Mouse (Mus musculus): ENCODE data around the gene Tlx2.

Gene Tlx2

DNA sequence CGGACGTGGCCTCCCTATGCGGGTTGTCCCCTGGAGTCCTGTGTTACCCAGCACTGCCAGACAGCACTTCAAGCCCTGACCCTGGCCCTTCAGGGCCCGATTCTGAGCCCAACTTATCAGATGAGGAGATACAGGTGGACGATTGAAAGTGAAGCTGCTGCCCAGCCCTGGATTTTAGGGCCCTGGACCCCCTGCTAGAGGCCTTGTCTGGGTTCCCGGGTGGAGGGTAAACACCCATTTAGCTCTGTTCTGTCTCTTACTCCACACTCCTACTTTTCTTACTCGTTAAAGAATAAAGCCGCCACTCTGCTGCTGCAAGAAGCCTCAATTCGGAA is 17.8 kb upstream of the Tlx2 start:
- DNase-seq (ENCODE audit: low spot score), result no peak

GRCm38 (mm10) chr6:83087205-83087925 is 17.3 kb upstream of the Tlx2 start:
- DNase-seq (ENCODE audit: low spot score), result no peak

GRCm38 (mm10) chr6:83086121-83087035 is 16.3 kb upstream of the Tlx2 start, which contains the start of gene Lbx2:
TSS of gene Lbx2 (plus strand) at chr6:83086367.
- no peak for DNase-seq (ENCODE audit: low spot score)

GRCm38 (mm10) chr6:83084477-83084876 is 14.4 kb upstream of the Tlx2 start:
- no peak for DNase-seq (ENCODE audit: low spot score)

DNA sequence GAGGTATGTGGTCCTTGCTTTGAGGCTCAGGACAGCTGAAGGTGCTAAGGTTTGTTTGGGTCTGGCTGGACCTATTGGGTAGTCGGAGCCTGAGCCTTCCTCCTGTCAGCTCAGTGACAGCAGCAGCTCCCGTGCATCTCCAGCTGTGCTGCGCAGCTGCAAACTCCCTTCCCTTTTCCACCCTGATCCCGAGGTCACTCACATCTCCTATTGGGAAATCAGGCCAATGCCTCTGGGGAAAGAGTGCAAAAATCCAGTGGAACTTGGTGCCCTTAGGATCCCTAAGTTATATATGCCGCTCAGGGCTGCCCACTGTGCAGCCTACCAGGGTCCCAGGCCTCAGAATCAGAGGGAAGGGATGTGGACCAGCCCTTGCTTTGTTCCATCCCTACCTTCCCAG is 13.4 kb upstream of the Tlx2 start:
- no peak for DNase-seq (ENCODE audit: low spot score)

- no peak for DNase-seq (ENCODE audit: low spot score)
Measured at GRCm38 (mm10) chr6:83080210-83080609, 10.1 kb upstream of the Tlx2 start.

GRCm38 (mm10) chr6:83078324-83078858 is 8.3 kb upstream of the Tlx2 start:
- peak; percentile 96 for DNase-seq (ENCODE audit: low spot score)

DNA sequence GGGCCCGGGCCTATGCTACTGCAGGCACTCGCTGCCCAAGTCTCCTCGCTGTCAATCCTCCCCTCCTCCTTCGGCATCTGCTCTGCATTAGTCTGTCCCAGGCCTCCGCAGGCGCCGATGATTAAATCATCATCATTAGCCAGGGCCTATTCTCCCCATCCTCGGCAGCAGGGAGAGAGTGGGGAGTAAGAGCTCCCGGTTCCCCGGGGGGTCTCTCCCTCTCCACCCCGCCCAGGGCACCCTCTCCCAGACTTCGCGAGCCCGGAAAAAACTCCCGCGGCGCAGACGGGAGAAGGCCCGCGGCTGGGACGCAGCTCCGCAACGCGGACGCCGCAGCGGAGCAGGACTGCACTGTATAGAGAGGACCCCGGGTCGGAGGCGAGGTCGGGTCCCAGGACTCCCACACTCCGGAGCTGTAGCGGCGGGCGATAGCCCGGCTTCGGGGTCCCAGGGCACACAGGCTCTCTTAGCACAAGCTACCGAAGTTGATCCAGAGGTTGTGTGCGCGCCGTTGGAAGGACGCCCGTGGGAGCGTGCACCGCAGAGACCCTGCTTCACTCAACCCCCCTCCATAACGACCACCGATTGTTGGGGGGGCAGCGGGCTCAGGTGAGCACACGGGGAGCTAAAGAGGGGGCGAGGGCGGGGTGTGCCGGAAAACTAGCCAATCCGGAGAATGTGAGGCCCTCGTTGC is 7.7 kb upstream of the Tlx2 start, which contains the start of gene Pcgf1:
Gene Pcgf1, plus strand, starts transcription at position 240 of the 694 bp plus-strand sequence.
- no peak for DNase-seq (ENCODE audit: low spot score)

DNA sequence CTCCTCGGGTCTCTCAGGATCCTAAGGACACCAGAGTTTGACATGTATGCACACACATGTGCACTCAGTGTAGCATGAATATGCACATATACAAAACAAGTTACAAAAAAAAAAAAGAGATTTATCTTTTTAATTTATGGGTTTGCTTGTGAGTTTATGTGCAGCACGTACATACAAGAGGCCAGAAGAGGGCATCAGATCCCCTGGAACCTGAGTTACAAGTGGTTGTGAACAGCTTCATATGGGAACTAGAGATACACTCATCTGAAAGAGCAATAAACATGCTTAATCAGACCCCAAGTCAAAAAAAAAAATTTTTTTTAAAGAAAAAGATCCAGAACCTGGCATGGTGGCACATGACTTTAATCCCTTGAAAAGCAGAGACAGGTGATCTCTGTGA is 4.9 kb upstream of the Tlx2 start:
- no peak for DNase-seq (ENCODE audit: low spot score)

GRCm38 (mm10) chr6:83071220-83071619 is 1.1 kb upstream of the Tlx2 start:
- DNase-seq (ENCODE audit: low spot score), result no peak

DNA sequence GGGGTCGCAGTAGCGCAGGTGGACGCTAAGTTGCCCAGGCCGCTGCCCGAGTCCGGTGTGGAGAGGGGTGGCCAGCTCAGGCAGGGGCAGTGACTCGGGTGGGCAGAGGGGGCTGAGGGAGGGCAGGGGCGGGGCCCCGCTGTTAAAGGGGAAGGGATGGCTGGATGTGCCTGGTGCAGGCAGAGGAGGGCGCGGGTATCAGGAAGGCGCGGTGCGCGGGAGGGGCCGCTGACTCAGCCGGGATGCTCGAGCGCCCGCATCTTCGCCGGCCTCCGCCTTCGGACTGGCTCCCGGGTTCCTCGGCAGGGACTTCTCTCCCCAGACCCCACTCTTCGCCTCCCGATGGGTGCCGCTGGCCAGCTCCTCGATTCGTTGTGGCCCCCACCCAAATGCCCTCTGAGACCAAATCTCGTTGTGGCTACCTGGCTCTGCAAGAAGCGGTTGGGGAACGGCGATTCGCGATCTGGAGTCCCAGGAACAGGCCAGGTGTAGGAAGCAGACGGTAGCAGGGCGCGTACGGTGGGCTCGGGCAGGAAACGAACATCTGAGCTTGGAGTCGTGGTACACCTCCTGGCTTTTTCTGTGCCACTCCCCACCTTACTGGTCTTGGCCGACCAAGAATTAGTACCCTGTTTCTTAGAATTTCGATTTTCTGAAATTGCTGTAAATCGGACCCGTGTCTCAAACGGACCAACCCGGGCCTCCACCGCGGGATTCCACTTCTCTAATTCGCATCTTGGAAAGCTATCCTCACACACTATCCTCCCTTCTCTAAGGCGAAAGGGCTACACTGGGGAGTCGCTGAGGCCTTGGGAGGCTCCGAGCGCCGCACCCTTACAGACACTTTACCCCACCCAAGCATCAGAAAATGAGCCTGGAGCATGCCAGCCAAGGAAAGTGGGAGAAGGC is 472 bp upstream of the Tlx2 start:
- DNase-seq (ENCODE audit: low spot score), result no peak

- no peak for DNase-seq (ENCODE audit: low spot score)
Measured at GRCm38 (mm10) chr6:83069488-83070246, 426 bp downstream of the Tlx2 start.

GRCm38 (mm10) chr6:83068706-83069487 is 1.2 kb downstream of the Tlx2 start:
- no peak for DNase-seq (ENCODE audit: low spot score)

DNA sequence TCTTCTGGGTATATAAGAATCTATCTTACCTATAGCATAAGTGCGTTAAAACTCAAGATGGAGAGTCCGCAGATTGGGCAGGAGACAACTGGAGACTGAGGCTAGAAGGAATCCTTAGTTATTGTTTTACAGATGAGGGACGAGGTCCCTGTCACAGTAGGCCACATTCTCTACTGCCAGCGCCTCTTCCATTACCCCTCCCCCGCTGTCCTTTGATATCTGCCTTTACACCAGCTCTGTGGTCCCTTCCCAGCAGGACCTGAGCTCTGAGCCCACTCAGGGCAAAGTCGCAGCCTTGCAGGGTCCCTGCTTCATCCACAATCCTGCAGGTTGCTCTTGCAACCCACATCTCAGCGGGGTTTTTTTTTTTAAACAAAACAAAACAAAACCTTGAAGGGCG is 1.9 kb downstream of the Tlx2 start:
- no peak for DNase-seq (ENCODE audit: low spot score)

DNA sequence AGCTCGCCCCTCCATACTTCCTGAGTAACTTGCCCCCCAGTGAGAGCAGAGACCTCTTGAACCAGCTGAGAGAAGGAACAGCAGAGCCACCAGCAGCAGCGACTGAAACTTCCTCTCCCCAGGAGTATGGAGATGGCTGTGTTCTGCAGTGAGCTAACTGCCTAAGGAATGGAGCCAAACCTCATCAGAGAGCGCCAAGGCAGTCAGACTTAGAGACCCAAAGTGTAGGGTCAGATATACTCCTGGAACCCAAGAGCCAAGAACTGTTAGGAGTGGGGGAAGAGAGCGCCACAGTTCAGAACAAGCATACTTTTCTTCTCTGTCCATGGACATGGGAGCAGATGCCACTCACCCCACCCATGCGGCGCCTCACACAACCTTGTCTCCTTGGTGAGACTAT is 3.7 kb downstream of the Tlx2 start:
- no peak for DNase-seq (ENCODE audit: low spot score)

DNA sequence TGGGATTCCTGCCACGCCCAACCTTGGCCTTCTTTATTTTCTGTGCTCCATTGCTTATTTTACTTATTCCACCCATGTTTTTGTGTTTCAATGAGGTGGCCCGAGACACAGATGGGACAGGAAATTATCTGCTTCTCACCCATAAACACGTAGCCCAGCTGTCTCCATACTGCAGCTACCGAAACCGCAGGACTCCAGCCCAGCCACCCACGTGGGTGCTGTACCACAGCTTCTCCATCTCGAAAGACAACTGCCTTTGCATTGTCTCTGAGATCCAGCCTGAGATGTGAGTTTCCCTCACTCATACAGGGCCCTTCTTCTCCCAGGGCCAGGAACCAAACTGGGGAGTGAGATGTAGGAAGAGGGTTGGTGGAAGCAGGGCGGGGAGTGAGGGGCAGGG is 4.1 kb downstream of the Tlx2 start:
- no peak for DNase-seq (ENCODE audit: low spot score)

DNA sequence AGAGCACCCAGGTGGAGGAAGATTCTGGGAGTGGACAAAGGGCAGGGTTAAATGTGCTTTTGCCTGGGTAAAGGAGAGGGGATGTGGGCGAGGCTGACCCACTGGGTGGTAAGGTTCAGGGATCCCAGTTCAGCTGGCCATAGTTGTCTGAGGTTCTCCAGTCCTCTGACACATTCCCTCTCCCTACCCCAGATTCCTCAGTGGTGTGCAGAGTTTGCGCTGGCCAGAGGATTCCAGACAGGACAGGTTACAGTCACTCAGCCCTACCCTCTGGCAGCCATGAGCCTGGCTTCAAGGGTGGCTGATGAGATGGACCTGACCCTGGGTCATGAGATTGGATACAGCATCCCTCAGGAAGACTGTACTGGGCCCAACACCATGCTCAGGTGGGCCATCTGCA is 11.4 kb downstream of the Tlx2 start:
- no peak for DNase-seq (ENCODE audit: low spot score)

DNA sequence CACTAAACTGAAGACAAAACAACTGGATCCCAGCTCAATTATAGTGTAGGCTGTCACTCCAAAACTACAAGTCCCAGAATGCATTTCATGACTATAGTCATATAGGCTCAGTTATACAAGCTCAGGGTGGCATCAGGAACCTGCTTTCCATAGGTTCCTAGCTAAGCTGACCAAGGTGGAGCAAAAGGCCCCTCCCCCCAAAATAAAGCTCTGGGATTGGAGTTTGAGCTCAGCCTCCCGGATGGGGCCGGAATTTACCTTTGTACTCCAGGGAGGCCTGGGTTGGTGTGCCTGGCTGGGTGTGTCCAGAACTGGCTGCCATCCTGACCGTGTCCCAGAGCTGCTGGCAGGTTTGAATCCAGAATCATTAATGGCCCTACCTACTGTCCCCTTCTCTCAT is 12.3 kb downstream of the Tlx2 start, which contains the start of gene Dqx1:
Gene Dqx1, plus strand, starts transcription at position 55 of the 400 bp plus-strand sequence.
- DNase-seq (ENCODE audit: low spot score), result no peak

GRCm38 (mm10) chr6:83054871-83055431 is 15.1 kb downstream of the Tlx2 start, which contains the start of gene Htra2:
TSS of gene Htra2 (minus strand) at chr6:83055273.
- no peak for DNase-seq (ENCODE audit: low spot score)

All from ovary, postnatal 10 days (tissue).